Mouse (Mus musculus) layer of hippocampus, postnatal 14 days (tissue): ENCODE results near the gene Prom1. TPM values are rescaled to one million over a fixed set of nuclear protein-coding genes. Genes with fewer than 3 reads are reported as not detected.

Experiments
- DNase-seq, 2 experiments: peaks; one replicate each; pipeline ENCODE4 v3.0.0; 2021 to 2022; ENCODE audit warnings: low spot score in 2 of 2, mixed read lengths in 1 of 2
- total RNA-seq, 2 experiments: library from RNA; stranded (reverse); gene quantifications; 2 replicates each; pipeline ENCODE4 v1.2.3; 2021

Prom1 gene
- total RNA-seq, 2 experiments from 2014 or later = 23.7 to 25.0 TPM

DNA sequence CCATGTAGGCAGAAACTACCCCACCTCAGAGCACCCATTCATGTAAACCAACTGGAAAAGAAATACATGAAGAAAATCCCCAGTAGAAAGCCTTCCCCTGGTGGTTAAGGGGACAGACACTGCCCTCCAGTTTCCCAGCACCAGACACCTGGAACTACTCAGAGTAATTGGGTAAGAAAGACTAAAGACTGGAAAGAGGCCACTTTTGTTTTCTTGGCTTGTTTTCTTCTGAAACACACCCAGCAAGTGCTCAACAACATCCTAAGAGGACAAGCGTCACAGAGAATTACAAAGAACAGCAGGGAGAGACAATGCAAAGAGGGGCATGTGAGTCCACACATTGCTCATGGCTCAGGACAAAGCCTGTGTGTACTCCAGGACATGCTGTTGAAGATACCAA, 20.7 kb downstream of the Prom1 start:
- DNase-seq = no peak

DNA sequence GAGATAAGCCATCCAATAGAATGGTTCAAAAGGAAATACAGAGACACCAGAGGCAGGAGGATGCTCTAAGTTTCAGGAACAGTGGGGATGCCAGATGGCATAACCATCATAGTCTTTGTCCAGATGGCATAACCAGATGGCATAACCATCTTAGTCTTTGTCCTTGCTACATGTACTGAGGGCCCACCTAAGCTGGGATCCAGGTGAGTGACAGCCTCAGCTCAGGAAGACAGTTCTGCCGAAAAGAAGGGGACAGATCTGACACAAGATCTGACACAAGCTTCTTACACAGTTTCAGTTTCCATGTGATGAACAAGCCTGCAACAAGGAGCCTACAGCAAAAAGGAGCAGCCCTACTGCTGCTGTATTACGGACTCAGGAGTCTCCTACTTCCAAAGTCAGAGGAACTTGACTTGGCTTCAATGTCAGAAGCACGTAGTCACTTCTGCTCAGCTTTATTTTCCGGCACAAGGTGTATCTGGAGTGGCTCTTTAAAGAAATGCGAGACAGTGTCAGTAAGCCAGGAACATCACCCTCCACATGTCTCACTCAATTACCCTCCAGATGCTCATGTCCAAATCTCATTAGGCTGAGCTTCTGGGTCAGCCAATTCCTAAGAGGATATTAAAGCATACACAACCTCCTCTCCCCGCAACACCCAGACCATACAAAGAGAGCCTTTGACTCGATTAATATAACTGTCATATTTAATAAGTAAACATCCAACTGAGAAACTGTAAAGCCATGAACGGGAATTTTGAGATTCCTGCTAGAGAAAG, 21.4 kb downstream of the Prom1 start:
- no peak for DNase-seq

DNA sequence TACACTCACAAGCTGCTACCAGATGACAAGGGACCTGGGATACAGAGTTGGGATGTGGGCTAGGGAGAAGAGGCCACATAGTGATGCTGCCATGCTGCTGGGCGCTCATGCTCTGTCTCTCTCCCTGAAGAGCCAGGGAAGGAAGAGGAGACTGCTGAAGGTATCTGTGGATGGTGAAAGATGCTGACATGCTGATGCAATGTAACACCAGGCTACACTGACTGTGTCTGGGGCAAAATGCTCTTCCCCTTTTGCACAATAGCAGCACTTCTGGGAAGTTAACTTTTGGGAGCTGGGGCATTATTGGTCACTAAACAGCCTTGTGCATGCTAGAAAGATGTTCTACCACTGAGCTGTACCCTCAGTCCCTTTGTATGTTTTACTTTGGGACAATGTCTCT, 26.4 kb downstream of the Prom1 start:
- no peak for DNase-seq

DNA sequence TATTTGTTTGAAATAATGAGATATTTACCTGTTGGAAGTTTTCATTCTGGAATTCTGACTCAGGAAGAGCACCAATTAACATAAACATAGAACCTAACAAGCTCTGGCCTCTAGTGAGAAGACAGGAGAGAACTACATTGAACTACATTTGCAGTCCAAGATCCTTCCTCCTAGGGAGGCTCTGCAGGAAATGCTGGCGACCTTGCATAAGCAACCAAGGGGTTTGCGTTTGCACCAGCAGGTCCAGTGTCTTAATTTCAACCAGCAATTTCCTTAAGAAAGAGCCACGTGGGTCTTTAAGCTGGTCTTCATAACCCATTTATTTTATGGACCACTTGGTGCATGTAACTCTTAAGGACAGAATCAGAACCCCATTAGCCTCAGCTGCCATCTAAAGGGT, 28.2 kb downstream of the Prom1 start:
- DNase-seq = no peak

DNA sequence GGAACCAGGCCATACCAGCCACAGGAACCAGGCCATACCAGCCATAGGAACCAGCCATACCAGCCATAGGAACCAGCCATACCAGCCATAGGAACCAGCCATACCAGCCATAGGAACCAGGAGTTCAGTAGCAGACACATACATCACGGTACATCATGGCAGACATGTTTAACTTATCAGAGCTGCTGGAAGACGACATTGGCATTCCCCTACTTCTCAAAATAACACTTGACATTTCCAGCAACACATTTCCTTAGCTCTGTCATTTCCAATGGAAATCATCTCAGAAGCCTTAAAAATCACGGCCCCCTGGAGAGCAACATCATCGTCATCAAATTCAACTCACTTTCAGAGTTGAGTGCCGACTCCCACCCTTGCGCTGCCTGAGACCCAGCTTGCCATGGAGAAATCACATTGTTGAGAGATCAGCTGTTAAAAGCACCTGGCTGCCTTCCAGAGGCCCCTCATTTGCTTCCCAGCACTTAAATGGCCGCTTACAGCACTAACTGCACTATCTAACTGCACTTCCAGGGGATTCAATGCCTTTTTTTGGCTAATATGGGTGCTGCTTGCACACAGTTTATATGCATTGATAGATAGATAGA, 31.2 kb downstream of the Prom1 start:
- no peak for DNase-seq

DNA sequence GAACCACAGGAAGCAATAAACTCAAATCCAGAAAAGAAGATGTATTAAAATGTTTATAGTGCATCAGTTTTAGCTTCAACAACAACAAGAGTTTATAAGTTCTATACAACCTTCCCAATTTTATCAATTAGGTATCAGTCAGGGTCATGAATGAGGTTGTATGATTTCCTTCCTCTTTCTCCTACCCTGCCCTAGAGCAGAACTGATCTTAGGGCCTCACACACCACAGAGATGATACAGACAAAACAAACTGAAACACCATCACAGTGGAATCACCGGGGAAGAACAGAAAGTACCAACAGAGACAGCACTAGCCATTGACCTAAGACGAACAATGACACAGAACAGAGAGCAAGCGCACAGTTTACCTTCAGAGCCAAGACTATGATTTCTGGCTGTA, 43.6 kb downstream of the Prom1 start:
- no peak for DNase-seq

DNA sequence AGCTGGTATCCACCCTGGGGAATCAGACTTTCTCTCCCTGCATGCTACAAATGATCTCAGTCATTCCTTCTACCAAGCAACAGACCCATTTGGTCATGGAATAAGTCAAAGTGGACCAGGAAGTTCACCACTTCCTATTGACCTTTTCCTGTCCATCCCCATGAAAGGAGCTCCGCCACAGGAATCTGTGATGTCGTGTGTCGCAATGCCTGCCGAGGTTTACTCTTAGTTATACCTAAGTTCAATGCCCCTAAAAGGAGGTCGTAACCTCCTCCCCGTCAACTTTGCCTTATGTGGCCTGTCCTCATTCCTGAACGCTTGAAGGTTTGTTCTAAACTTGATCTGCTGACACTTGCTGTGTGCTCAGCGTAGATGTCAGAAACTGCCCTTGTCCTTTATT, 51.6 kb downstream of the Prom1 start:
- DNase-seq = no peak

DNA sequence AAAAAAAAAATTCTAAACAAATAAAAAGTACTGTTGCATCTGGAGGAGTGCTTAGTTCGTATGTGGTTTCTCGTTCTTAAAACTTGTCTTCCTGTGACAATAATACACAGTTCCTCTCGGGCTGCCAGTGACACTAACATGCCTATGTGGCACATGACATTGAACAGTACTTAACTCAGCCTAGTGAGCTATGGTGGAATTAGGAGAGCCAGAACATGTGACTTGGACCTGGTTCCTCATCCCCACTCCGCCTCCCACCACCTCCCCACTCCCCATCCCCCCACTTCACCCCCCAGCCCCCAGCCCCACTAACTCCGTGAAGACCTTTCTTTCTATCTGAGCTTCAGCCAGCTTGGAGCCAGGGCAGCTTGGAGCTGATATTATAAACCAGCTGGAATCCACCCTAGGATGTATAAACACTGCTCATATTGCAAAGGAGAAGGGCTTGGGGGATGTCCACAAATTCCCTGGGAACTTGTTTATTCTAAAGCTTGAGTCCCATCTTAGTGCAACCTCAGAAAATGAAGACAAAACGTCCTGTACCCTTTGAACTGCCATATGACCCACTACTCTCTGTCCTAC, 52.3 kb downstream of the Prom1 start:
- DNase-seq = no peak

DNA sequence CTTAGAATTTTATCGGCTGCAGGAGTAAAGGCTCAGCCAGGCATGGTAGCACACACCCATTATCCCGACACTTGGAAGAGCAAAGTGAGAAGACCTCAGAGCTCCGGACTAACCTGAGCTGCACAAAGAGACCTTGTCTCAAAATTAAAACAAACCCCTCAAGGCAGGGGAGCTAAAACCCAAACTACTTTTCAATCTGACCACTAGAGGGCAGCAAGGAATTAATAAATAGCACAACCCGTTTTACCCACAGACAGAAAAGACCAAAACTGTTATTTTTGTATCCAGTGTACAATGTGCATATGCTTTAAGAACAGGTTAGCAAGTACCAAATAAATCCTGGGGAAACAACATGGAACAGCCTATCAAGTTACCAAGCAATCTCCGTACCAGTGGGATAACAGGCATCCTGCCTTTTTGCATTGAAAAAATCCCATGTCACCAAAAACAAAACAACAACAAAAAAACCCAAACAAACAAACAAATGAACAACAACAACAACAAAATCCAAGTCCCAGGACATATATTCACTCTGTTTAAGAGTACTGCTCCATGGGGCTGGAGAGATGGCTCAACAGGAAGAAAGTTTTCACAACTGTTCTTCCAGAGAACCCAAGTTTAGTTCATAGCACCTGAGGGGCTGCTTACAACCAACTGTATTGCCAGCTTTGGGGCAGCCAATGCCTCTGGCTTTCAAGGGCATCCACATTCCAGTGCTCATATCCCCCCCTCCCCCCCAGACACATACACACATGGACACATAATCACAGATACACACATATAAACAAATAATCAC, 53.1 kb downstream of the Prom1 start:
- peak; percentile 5 to 66 for DNase-seq

- DNase-seq = no peak
Observed at GRCm38 (mm10) chr5:44041725-44042124, 60.1 kb downstream of the Prom1 start.

DNA sequence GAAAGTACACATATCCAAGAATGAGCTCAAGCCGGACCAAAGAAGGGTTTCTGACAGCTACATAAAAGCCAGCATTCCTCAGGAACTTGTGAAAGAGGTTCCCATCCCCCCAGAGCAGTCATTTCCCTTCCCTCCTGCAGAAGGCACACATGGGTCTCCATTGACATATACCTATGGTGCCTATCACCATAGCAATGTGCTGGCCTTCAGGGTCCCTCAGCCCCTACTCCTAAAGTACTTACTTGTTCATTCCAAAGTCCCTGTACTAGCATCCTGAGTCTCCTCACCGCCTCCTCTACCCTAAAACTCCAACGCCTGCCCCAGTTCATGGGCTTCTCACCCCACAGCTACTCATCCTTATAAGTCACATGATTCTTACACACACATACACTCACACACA, 60.8 kb downstream of the Prom1 start:
- no peak for DNase-seq

DNA sequence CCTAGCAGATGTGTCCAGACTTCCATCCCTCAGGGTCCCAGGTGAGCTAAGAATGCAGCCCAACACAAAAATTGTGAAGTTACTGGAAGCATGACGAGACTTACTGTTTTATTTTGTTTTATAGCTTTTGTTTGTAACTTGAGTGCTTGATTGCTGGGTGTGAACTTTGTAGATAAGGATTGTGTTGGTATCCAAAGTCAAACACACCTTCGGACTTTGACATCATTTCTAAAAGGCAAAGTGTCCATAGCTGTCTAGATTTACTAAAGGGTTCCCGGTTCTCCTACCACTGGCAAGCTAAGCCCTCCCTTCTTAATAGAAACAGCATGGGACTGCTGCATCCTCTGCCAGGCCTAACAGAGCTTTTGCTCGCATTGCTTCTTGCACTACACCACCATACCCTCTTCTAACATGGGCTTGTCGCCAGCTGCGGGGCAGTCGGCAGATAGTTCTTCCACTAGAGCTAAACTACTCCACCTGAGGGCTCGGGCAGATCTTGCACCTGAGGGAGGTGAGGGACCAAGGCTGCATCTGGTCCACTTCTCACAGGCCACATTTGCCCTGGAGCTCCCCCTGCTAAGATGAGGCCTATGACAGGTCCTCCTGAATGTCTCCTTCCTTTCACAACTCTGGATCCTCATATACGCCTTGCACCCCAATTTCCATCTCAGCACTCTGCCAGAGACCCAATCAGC, 103.4 kb downstream of the Prom1 start:
- no peak for DNase-seq

- DNase-seq = no peak
Observed at GRCm38 (mm10) chr5:43997626-43998025, 104.2 kb downstream of the Prom1 start.

DNA sequence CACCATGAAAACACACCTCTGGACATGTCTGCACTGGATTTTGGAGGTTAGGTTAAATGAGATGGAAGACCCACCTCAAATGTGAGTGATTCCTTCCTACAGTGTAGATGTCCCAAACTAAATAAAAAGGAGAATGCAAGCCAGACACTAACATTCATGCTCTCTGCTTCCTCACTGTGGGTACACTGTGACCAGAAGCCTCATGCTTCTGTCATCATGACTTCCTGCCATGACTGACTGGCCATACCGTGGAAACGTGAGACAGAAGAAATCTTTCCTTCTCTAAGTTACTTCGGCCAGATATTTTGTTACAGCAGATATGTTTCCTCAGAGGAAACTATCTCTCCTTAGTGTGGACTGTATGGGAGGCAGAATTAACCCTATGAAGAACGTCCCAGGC, 105.7 kb downstream of the Prom1 start:
- no peak for DNase-seq

- DNase-seq = no peak
Observed at GRCm38 (mm10) chr5:43994981-43995380, 106.9 kb downstream of the Prom1 start.

- peak; percentile 6 to 14 for DNase-seq
Observed at GRCm38 (mm10) chr5:43990316-43990715, 111.5 kb downstream of the Prom1 start.

GRCm38 (mm10) chr5:43989017-43989416, 112.8 kb downstream of the Prom1 start:
- peak in 1 of 2 experiments; percentile 4 for DNase-seq

GRCm38 (mm10) chr5:43986212-43986611, 115.6 kb downstream of the Prom1 start:
- DNase-seq = no peak

- DNase-seq = no peak
Observed at GRCm38 (mm10) chr5:43982896-43983295, 118.9 kb downstream of the Prom1 start.

DNA sequence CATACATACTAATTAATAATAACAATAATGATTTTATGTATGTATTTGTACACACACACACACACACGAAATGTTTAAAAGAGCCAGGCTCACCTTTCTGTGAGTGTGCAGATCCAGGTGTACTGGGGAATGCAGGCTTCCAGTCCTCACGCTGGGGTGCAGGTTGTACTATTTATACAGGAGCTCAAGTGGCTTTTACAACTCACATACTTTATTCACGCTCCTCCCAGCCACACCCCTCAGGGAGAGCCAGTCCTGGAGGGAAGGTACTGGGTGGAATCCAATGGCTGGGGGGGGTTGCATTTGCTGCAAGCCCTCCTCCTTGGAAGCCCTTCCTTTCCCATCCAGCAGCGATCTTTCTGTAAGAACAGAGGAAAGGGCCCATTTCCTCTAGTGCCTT, 120.2 kb downstream of the Prom1 start, which contains the start of gene Fgfbp1:
TSS of gene Fgfbp1 (minus strand) at position 160 of the 400 bp plus-strand sequence.
- no peak for DNase-seq

DNA sequence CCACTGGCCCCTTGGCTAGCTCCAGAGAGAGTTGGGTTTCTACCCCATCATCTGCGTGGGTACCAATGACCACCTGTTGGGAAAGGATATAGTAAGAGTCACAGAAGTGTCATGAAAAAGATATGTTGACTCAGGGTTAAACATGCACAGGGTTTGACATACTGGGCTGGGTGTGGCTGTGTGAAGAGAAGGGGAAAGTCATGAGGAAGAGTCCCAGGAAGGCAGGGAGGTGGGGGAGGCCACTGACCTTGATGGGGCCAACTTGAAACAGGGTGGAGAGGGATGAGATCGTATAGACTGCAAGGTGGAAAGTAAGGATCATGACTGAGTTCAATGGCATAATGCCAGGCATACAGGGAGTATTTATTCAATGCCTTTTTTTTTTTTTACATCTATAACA, 121.4 kb downstream of the Prom1 start:
- DNase-seq = no peak
